20 mouse cellular contexts compared by ENCODE assay signal in the genomic region with DNA sequence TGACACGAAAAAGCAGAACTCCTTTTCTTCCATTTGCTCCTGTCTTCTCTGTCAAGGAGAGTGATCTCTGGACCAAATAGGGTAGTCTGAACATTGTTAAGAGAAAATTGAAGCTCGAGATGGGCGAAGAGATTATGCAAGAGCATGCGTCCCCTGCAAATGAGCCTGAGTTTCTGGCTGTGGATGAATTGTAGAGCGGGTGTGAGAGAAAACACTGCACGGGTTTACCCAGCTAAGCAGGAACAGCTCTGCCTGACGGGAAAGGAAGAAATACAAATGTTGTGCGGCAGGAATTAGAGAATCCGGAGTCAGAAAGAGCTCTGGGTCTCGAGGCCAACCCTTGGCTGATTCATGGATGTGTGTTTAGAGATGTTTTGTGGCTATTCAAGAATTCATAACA.
A peak's percentile ranks its signal among the peaks of the same experiment; 100 is the strongest.
DNase-seq lines count a peak whose midpoint lies in the region; ATAC-seq lines count a peak whose summit lies in the region.
"Had no signal": no experiment of that assay in that cellular context is flagged by ENCODE, and none has a peak within 500 bp of the region (broad histone marks: within the 10 kb centered on the region; RNA-seq: fewer than 3 reads in every experiment).

No protein-coding gene starts in this region.

- H3K27me3 ChIP-seq in heart, embryonic 13.5 days (replicated peaks), result no peaks in the 10 kb centered on the region
- no peaks in the 10 kb centered on the region for H3K27me3 ChIP-seq in lung, embryonic 15.5 days
- no peaks in the 10 kb centered on the region for H3K27me3 ChIP-seq in embryonic facial prominence, embryonic 15.5 days
- no peaks in the 10 kb centered on the region for H3K27me3 ChIP-seq in stomach, embryonic 15.5 days (replicated peaks)
- H3K27me3 ChIP-seq: forebrain, embryonic 15.5 days; heart, embryonic 12.5 days; neural tube, embryonic 15.5 days had no signal

- peak overlapping the region; percentile 30 for H3K4me2 ChIP-seq in heart, embryonic 13.5 days
- H3K4me2 ChIP-seq in lung, embryonic 15.5 days, result peak overlapping the region; percentile 38
- H3K4me2 ChIP-seq in embryonic facial prominence, embryonic 15.5 days (replicated peaks), result peak overlapping the region; percentile 1; the same call in 1 of the 2 replicates
- peak overlapping the region; percentile 39 for H3K4me2 ChIP-seq in stomach, embryonic 15.5 days
- H3K4me2 ChIP-seq: forebrain, embryonic 15.5 days; heart, embryonic 12.5 days; neural tube, embryonic 15.5 days had no signal

- H3K4me1 ChIP-seq in heart, embryonic 13.5 days, result no peaks in the 10 kb centered on the region
- H3K4me1 ChIP-seq in lung, embryonic 15.5 days, result peaks cover 9% of the 10 kb centered on the region
- H3K4me1 ChIP-seq in embryonic facial prominence, embryonic 15.5 days, result peaks cover 12% of the 10 kb centered on the region; the same call in 1 of the 2 replicates
- H3K4me1 ChIP-seq in stomach, embryonic 15.5 days, result no peaks in the 10 kb centered on the region
- H3K4me1 ChIP-seq: heart, embryonic 12.5 days had no signal

- ATAC-seq in heart, embryonic 13.5 days (ENCODE audit: extremely low read depth, insufficient number of reproducible peaks, low FRiP score, low TSS enrichment), result no peak
- no peak for ATAC-seq in lung, embryonic 15.5 days (ENCODE audit: borderline replicate concordance, extremely low read depth, low FRiP score, low TSS enrichment)
- ATAC-seq in embryonic facial prominence, embryonic 15.5 days (ENCODE audit: insufficient number of reproducible peaks, low FRiP score, low TSS enrichment, low read depth), result no peak
- no peak for ATAC-seq in stomach, embryonic 15.5 days (ENCODE audit: insufficient read depth, low FRiP score, low read depth)
- ATAC-seq: forebrain, embryonic 15.5 days had no signal

- no peak for DNase-seq in heart, postnatal 4 days
- no peak for DNase-seq in lung, postnatal 14 days
- DNase-seq in Muller cell, postnatal 12 days (ENCODE audit: inconsistent ontology term), result no peak
- DNase-seq in B cell, adult 2 months, result no peak
- DNase-seq: adrenal gland, postnatal 25 days; cerebellum, postnatal 10 days; gastrocnemius, adult 2 months; heart, postnatal 36 days; kidney, adult 2 months; kidney, postnatal 36 days; lung, postnatal 10 days; thymus, adult 18-20 months had no signal

- H3K4me3 ChIP-seq in heart, embryonic 13.5 days, result no peak overlapping the region
- no peak overlapping the region for H3K4me3 ChIP-seq in lung, embryonic 15.5 days
- no peak overlapping the region for H3K4me3 ChIP-seq in embryonic facial prominence, embryonic 15.5 days (replicated peaks)
- no peak overlapping the region for H3K4me3 ChIP-seq in stomach, embryonic 15.5 days (replicated peaks)
- H3K4me3 ChIP-seq: erythroblast, embryonic 14.5 days; forebrain, embryonic 15.5 days; gastrocnemius, adult 2 months; heart, embryonic 12.5 days; neural tube, embryonic 15.5 days had no signal

- WGBS in heart, embryonic 13.5 days, result 61% methylated on average over 10 of the region's 10 CpGs
- 11% methylated on average over 10 of the region's 10 CpGs for WGBS in lung, embryonic 15.5 days
- WGBS in embryonic facial prominence, embryonic 15.5 days, result 40% methylated on average over 10 of the region's 10 CpGs
- WGBS in stomach, embryonic 15.5 days, result 10% methylated on average over 10 of the region's 10 CpGs

- H3K9ac ChIP-seq in heart, embryonic 13.5 days, result no peak overlapping the region
- H3K9ac ChIP-seq in lung, embryonic 15.5 days, result no peak overlapping the region
- no peak overlapping the region for H3K9ac ChIP-seq in embryonic facial prominence, embryonic 15.5 days
- H3K9ac ChIP-seq in stomach, embryonic 15.5 days, result no peak overlapping the region
- H3K9ac ChIP-seq: forebrain, embryonic 15.5 days; heart, embryonic 12.5 days; neural tube, embryonic 15.5 days had no signal

- no peaks in the 10 kb centered on the region for H3K36me3 ChIP-seq in heart, embryonic 13.5 days
- no peaks in the 10 kb centered on the region for H3K36me3 ChIP-seq in lung, embryonic 15.5 days
- H3K36me3 ChIP-seq in embryonic facial prominence, embryonic 15.5 days, result no peaks in the 10 kb centered on the region
- H3K36me3 ChIP-seq in stomach, embryonic 15.5 days, result no peaks in the 10 kb centered on the region
- H3K36me3 ChIP-seq: forebrain, embryonic 15.5 days; heart, embryonic 12.5 days; neural tube, embryonic 15.5 days had no signal

- no peak overlapping the region for H3K27ac ChIP-seq in heart, embryonic 13.5 days (replicated peaks)
- no peak overlapping the region for H3K27ac ChIP-seq in lung, embryonic 15.5 days
- H3K27ac ChIP-seq in embryonic facial prominence, embryonic 15.5 days (replicated peaks), result peak overlapping the region; percentile 67
- no peak overlapping the region for H3K27ac ChIP-seq in stomach, embryonic 15.5 days
- H3K27ac ChIP-seq: forebrain, embryonic 15.5 days; gastrocnemius, adult 2 months; neural tube, embryonic 15.5 days had no signal

- no peaks in the 10 kb centered on the region for H3K9me3 ChIP-seq in heart, embryonic 13.5 days
- H3K9me3 ChIP-seq in lung, embryonic 15.5 days, result no peaks in the 10 kb centered on the region
- no peaks in the 10 kb centered on the region for H3K9me3 ChIP-seq in embryonic facial prominence, embryonic 15.5 days (replicated peaks)
- H3K9me3 ChIP-seq in stomach, embryonic 15.5 days, result no peaks in the 10 kb centered on the region
- H3K9me3 ChIP-seq: forebrain, embryonic 15.5 days; heart, embryonic 12.5 days; neural tube, embryonic 15.5 days had no signal
